Mouse (Mus musculus) skeletal muscle tissue, adult 2 months (tissue): ENCODE data around the gene Tbc1d10c.

Experiments
- DNase-seq: peaks from one replicate; pipeline ENCODE4 v3.0.0-alpha.2; 2012; ENCODE audit warnings: low read depth, low spot score

The Tbc1d10c gene

GRCm38 (mm10) chr19:4191528-4192250, 605 bp upstream of the Tbc1d10c start, which contains the start of gene Ppp1ca:
TSS of gene Ppp1ca (plus strand) at chr19:4192065.
- DNase-seq, result peak; percentile 95

- no peak for DNase-seq
These were observed 1.9 kb downstream of the Tbc1d10c start for GRCm38 (mm10) chr19:4189051-4189620.

- peak; percentile 74 for DNase-seq
These were observed 3.8 kb downstream of the Tbc1d10c start for GRCm38 (mm10) chr19:4187303-4187702.

- no peak for DNase-seq
These were observed 5.8 kb downstream of the Tbc1d10c start for GRCm38 (mm10) chr19:4184976-4185975.

GRCm38 (mm10) chr19:4183689-4184088, 7.4 kb downstream of the Tbc1d10c start:
- no peak for DNase-seq

- peak; percentile 64 for DNase-seq
These were observed 9.2 kb downstream of the Tbc1d10c start for GRCm38 (mm10) chr19:4181892-4182291.

GRCm38 (mm10) chr19:4180411-4180810, 10.7 kb downstream of the Tbc1d10c start:
- DNase-seq, result no peak

- DNase-seq, result peak; percentile 80
These were observed 15.6 kb downstream of the Tbc1d10c start, which contains the start of gene Carns1 for GRCm38 (mm10) chr19:4175368-4175947. TSS of gene Carns1 (minus strand) at chr19:4175479.

GRCm38 (mm10) chr19:4172925-4173324, 18.2 kb downstream of the Tbc1d10c start:
- DNase-seq, result no peak

GRCm38 (mm10) chr19:4171393-4172290, 19.4 kb downstream of the Tbc1d10c start:
- DNase-seq, result peak; percentile 56

- no peak for DNase-seq
These were observed 20.2 kb downstream of the Tbc1d10c start for GRCm38 (mm10) chr19:4170723-4171392.

GRCm38 (mm10) chr19:4169810-4170209, 21.3 kb downstream of the Tbc1d10c start:
- no peak for DNase-seq

GRCm38 (mm10) chr19:4169378-4169784, 21.7 kb downstream of the Tbc1d10c start:
- peak; percentile 99 for DNase-seq

- DNase-seq, result no peak
These were observed 24.2 kb downstream of the Tbc1d10c start for GRCm38 (mm10) chr19:4166678-4167476.

GRCm38 (mm10) chr19:4164721-4165120, 26.4 kb downstream of the Tbc1d10c start:
- no peak for DNase-seq

- DNase-seq, result no peak
These were observed 27.0 kb downstream of the Tbc1d10c start for GRCm38 (mm10) chr19:4164100-4164499.

- no peak for DNase-seq
These were observed 27.6 kb downstream of the Tbc1d10c start for GRCm38 (mm10) chr19:4163543-4163887.

- peak; percentile 98 for DNase-seq
These were observed 28.2 kb downstream of the Tbc1d10c start, which contains the start of gene Rps6kb2 for GRCm38 (mm10) chr19:4162646-4163542. TSS of gene Rps6kb2 (minus strand) at chr19:4163354.
